Mouse (Mus musculus) lung, embryonic 14.5 days (tissue): ENCODE results near the gene Lipa. TPM values are rescaled to one million over a fixed set of nuclear protein-coding genes. Genes with fewer than 3 reads are reported as not detected.

Experiments used
- ATAC-seq: fragments of 200-750 bp; cut with Nextera tagmentation; 2 replicates; pipeline ENCODE4 v1.8.0; 2017; ENCODE audit warnings: mild to moderate bottlenecking, moderate TSS enrichment, moderate library complexity; ENCODE audit not compliant: insufficient read depth
- DNase-seq: peaks from one replicate; pipeline ENCODE4 v3.0.0-alpha.2; 2015
- H3K27ac ChIP-seq: fragments of 300-500 bp; sonication (generic); 2 replicates; pipeline ENCODE4 v1.5.1; 2014; ENCODE audit warnings: low read depth, mild to moderate bottlenecking, moderate library complexity
- H3K27me3 ChIP-seq: fragments of 300-500 bp; sonication (generic); 2 replicates; pipeline ENCODE4 v1.6.1; 2014; ENCODE audit warnings: low read length, control low read depth; ENCODE audit not compliant: insufficient read depth
- H3K36me3 ChIP-seq: fragments of 300-500 bp; sonication (generic); 2 replicates; pipeline ENCODE4 v1.6.1; 2014; ENCODE audit warnings: control low read depth; ENCODE audit not compliant: insufficient read depth
- H3K4me1 ChIP-seq: fragments of 300-500 bp; sonication (generic); 2 replicates; pipeline ENCODE4 v1.6.1; 2014; ENCODE audit warnings: antibody characterized with exemption, control low read depth; ENCODE audit not compliant: insufficient read depth
- H3K4me2 ChIP-seq: fragments of 300-500 bp; sonication (generic); 2 replicates; pipeline ENCODE4 v1.6.1; 2014; ENCODE audit warnings: mild to moderate bottlenecking
- H3K4me3 ChIP-seq: fragments of 300-500 bp; sonication (generic); 2 replicates; pipeline ENCODE4 v1.5.1; 2014; ENCODE audit warnings: low read depth, low read length
- H3K9ac ChIP-seq: fragments of 300-500 bp; sonication (generic); 2 replicates; pipeline ENCODE4 v1.6.1; 2014
- H3K9me3 ChIP-seq: fragments of 300-500 bp; sonication (generic); 2 replicates; pipeline ENCODE4 v1.6.1; 2016; ENCODE audit warnings: low read depth, low read length, control low read depth
- CTCF ChIP-seq: IDR thresholded peaks from 2 replicates; pipeline ENCODE4 v1.5.1; 2016; ENCODE audit warnings: antibody characterized with exemption, low read depth
- WGBS: fragments of 180-500 bp; shearing (Covaris S2); extraction: QIAGEN DNeasy Blood & Tissue Kit; methylation state at CpG from one replicate; pipeline ENCODE4 v1.1.7; 2014; 5-methylcytosine and 5-hydroxymethylcytosine counted together
- polyA plus RNA-seq: library from polyadenylated mRNA; unstranded; fragments of >200 nt; fragmentation: Nextera tagmentation; extraction: Ambion mirVana; gene quantifications from 2 replicates; pipeline ENCODE4 v1.2.1, GENCODE M21; 2014

Lipa gene
- polyA plus RNA-seq, 1 experiment from 2014 or later = 44.8 TPM

DNA sequence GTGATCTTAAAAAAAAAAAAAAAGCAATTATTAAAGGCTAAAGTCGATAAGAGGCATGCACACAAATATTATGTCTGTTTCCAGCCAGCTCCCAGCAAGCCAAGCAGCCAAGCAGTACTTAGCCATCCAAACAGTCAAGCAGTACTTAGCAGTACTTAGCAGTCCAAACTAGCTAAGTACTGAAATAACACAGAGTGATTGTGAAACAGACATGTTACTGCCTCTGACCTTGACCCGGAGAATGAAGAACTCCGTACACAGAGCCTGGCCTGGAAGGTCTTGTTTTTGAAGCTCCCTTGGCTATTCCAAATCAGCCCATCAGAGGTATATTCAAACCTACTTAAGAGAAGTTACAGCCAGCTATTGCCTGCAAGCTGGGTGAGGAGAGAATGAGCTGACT is 10.1 kb downstream of the Lipa start:
- Histone ChIP-seq H3K4me3 (no peak overlapping the region), H3K4me1 (no peaks in the 10 kb centered on the region), H3K36me3 (peaks cover 8% of the 10 kb centered on the region; the same call in 1 of the 2 replicates), H3K27me3 (no peaks in the 10 kb centered on the region), H3K4me2 (no peak overlapping the region), H3K27ac (no peak overlapping the region), H3K9me3 (no peaks in the 10 kb centered on the region), H3K9ac (no peak overlapping the region)
- ATAC-seq (no peak), DNase-seq (no peak)
- no peak for TF ChIP-seq CTCF
- WGBS = 82% methylated on average over 3 of the region's 3 CpGs

DNA sequence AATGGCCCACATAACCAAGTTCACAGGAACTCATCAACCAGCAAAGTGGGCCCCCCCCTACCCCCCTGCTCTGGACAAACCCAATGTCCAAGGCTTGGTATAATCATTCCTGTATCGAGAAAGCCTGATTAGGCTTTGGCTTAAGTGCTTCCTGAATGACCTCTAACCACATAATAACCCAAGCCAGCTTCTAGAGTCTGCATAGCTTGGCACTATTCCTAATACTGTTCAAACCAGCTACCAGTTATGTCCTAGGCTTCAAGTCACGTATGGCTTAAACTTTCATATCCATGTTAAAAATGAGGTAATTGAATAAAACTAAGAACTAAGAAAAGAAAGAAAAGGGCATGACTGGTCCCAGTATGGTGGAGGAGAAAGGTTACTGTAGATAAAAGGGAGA is 10.9 kb downstream of the Lipa start:
- Histone ChIP-seq H3K9me3 (no peaks in the 10 kb centered on the region), H3K4me1 (no peaks in the 10 kb centered on the region), H3K4me3 (no peak overlapping the region), H3K27ac (no peak overlapping the region), H3K9ac (no peak overlapping the region), H3K36me3 (peaks cover 8% of the 10 kb centered on the region; the same call in 1 of the 2 replicates), H3K4me2 (no peak overlapping the region), H3K27me3 (no peaks in the 10 kb centered on the region)
- whole genome bisulfite sequencing = 84% methylated on average over 2 of the region's 2 CpGs
- no peak for DNase-seq
- ATAC-seq = no peak
- TF ChIP-seq CTCF = no peak

DNA sequence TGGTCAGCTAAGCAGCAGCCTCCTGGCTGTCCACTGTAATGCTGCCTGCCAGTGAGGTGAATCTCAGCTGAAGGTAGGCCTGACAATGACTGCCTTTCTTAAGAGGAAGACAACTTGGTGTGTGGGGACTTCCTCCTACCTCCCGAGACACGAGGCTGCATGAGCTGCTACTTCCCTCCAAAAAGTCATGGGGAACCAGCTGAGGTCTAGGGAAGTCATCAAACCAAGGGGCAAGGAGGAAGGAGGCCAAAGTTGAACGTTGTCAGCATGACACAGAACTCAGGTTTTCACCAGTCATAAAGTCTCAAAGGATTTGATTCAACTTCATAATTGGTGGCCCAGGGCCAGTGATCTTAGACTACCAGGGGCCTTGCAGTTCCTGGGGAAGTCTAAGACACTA is 11.6 kb downstream of the Lipa start:
- DNase-seq (no peak), ATAC-seq (no peak)
- WGBS = 75% methylated on average over 3 of the region's 3 CpGs

DNA sequence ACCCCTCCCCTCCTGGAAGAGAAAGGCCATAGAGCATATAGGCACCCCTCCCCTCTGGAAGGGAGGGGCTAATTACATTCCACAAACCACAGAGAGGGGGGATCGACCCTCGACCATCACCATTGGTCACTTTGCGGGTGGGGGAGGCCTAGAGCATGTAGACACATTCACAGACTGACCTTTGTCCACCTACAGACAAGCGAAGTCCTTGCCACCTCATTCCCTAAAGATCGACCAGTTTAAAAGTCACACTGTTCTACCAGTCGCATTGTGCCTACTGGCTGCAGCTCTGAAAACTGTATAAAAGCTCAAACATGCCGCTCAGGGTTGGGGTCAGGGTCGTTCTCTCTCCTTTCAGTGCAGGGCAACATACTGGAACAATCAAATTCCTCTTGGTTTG is 15.7 kb downstream of the Lipa start:
- no peaks in the 10 kb centered on the region for H3K4me1 ChIP-seq
- no peak for TF ChIP-seq CTCF
- DNase-seq = no peak
- WGBS = 50% methylated on average over 8 of the region's 8 CpGs
- H3K4me3 ChIP-seq = no peak overlapping the region
- H3K27ac ChIP-seq = no peak overlapping the region
- no peak overlapping the region for H3K9ac ChIP-seq
- ATAC-seq = no peak
- no peaks in the 10 kb centered on the region for H3K27me3 ChIP-seq
- no peak overlapping the region for H3K4me2 ChIP-seq
- H3K9me3 ChIP-seq = no peaks in the 10 kb centered on the region
- peaks cover 12% of the 10 kb centered on the region; the same call in 1 of the 2 replicates for H3K36me3 ChIP-seq

More for the DNA sequence above, 11.6 kb downstream of the Lipa start:
- Histone ChIP-seq H3K36me3 (peaks cover 8% of the 10 kb centered on the region; the same call in 1 of the 2 replicates), H3K9me3 (no peaks in the 10 kb centered on the region), H3K27ac (no peak overlapping the region), H3K4me3 (no peak overlapping the region), H3K9ac (no peak overlapping the region), H3K27me3 (no peaks in the 10 kb centered on the region), H3K4me1 (no peaks in the 10 kb centered on the region), H3K4me2 (no peak overlapping the region)
- TF ChIP-seq CTCF = no peak

DNA sequence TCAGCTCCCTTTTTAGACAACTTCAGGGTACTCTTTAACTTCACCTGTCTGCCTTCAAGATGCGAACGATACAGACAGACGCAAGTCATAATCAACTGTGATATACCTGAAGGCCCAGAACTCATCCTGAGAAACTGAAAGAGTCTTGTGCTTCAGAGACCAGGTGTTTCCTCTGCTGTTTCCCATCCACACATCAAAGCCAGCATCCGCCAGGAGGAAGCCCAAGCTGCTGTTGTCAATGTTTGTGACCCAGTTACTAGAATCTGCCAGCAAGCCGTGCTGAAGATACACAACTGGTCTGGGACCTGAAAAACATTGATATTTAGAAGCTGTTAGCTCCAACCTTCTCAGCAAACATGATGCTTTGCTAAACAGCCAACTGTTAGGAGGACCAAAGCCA is 16.6 kb downstream of the Lipa start:
- Histone ChIP-seq H3K4me2 (no peak overlapping the region), H3K27me3 (no peaks in the 10 kb centered on the region), H3K4me3 (no peak overlapping the region), H3K4me1 (no peaks in the 10 kb centered on the region), H3K36me3 (peaks cover 17% of the 10 kb centered on the region; the same call in 1 of the 2 replicates), H3K9me3 (no peaks in the 10 kb centered on the region), H3K9ac (no peak overlapping the region), H3K27ac (no peak overlapping the region)
- WGBS = 58% methylated on average over 5 of the region's 5 CpGs
- DNase-seq (no peak), ATAC-seq (no peak)
- no peak for TF ChIP-seq CTCF

DNA sequence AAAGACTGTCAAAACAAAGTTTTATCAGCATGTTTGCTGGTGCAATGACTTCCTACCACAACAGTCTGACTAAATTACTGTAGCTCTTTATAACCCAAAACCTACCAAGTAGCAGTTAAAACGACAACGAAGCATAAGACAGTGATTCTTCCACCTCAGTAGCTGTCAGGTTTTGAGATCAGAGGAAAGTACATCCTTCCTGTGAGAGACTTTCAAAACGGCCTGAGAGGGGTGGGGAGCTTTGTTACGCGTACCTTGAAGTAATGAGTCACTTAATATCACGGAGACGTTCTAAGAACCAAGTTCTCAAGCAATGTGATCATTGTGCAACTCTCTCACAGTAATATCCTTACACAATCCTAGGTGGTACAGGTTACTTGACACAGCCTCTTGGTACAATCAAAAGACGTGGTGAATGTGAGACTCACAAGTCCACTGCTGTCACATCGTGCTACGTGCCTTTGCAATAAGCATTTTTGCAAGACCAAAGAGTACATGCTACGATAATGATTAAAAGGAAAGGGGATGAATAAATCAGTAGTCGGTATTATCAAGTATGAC is 22.0 kb downstream of the Lipa start:
- DNase-seq (no peak), ATAC-seq (no peak)
- Histone ChIP-seq H3K9ac (no peak overlapping the region), H3K27ac (no peak overlapping the region), H3K27me3 (no peaks in the 10 kb centered on the region), H3K4me1 (no peaks in the 10 kb centered on the region), H3K9me3 (no peaks in the 10 kb centered on the region), H3K36me3 (peaks cover 20% of the 10 kb centered on the region; the same call in 1 of the 2 replicates), H3K4me3 (no peak overlapping the region), H3K4me2 (no peak overlapping the region)
- no peak for TF ChIP-seq CTCF
- 78% methylated on average over 12 of the region's 12 CpGs for WGBS

DNA sequence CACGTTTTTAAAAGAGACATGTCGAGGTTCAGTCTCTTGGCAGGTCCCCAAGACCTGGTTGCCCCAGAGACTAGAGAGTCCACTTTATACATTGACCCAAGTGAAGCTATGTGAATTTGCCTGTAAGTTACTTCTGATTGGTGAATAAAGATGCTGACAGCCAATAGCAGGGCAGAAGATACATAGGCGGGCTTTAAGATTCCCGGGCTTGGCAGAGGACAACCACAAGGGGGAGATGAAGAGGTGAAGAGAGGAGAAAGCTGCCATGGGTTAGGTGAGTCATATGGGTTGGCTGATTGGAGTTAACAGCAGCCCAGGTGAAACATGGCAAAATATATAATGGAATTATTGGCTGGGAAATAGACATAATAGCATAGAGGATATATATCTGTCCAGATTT is 26.5 kb downstream of the Lipa start:
- H3K4me3 ChIP-seq = no peak overlapping the region
- H3K4me1 ChIP-seq = no peaks in the 10 kb centered on the region
- peak; percentile 79 for TF ChIP-seq CTCF
- H3K4me2 ChIP-seq = no peak overlapping the region
- no peak overlapping the region for H3K9ac ChIP-seq
- no peaks in the 10 kb centered on the region for H3K9me3 ChIP-seq
- H3K36me3 ChIP-seq = peaks cover 4% of the 10 kb centered on the region; the same call in 1 of the 2 replicates
- DNase-seq = peak; percentile 82
- ATAC-seq = peak; percentile 75
- WGBS = 41% methylated on average over 4 of the region's 4 CpGs
- H3K27me3 ChIP-seq = no peaks in the 10 kb centered on the region
- H3K27ac ChIP-seq = no peak overlapping the region
